Mouse (Mus musculus) testis, postnatal 14 days (tissue): Measurements from ENCODE around the gene Opn1mw.
"Not testable (repeated sequence)": the region's sequence is repeated elsewhere in the genome, so short reads cannot be mapped to it uniquely, and the experiment has no call there.

Experiments
- DNase-seq: peaks from one replicate; pipeline ENCODE4 v3.0.0; 2021; ENCODE audit warnings: low spot score

Gene Opn1mw

DNA sequence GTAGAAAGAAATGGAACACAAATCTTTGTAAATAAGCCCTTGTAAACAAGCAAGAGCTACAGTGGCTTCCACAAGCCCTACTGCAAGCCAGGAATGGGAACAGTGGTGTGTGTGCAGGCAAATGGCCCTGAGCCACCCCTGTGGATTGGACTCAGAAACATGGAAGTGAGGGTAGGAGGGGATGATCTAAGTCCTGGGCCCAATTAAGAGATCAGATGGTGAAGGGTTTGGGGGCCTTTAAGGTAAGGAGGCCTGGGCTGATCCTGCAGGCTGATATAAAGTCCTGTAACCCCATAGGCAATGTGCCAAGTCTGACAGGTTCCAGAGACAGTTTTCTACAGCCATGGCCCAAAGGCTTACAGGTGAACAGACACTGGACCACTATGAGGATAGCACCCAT lies at the start of gene Opn1mw:
Opn1mw (plus strand) TSS at position 301 of the 400 bp plus-strand sequence.
- DNase-seq = no peak

DNA sequence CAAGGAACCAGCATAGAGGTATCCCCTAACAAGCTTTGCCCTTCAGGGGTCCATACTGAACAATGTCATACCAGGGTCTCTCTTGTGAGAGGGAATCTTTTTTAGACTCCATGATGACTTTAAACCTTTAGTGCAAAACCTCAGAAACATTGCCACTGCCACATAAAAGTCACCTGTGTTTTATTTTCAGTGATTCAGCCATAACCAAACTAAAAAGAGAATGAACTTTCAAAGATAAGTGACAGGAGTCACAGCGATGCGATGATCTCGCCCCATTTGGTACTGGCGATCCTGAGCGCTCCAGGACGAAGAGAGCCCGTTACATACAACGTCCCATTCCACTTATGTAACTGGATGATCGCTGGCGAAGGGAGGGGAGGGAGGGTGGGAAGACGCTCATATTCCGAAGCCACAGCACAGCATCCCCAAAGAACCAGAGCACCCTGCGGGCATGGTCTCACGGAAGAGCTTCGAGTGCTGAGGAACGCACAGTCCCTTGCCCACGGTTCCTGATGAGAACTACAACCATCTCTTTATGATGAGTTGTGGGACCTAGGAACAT lies 42.9 kb upstream of the Opn1mw start:
- peak; percentile 4 for DNase-seq

DNA sequence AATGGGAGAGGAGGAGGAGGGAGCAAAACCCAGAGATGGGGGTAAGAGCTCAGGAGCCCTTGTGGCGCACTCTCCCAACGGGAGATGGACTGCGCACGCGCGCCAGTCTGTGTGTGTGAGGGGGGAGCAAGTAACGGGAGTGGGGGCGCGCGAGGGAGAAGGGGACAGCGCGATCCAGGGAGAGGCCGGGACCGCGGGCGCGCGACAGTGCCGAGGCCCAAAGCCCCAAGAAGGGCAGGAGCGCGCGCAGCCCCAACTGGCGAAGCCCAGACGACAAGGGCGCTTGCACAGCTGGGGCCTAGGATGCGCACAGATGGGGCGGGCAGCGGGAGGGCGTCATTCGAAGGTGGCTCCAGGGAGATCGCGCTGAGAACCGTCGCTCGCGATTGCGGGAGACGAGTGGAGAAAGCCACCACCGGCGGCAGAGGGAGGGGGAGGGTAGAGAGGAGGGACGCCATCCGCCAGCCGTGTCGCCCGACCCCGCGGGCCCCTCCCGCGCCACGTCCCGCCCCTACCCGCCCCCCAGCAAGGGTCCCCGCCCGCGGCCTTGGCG lies 42.2 kb upstream of the Opn1mw start:
- DNase-seq = peak; percentile 83

DNA sequence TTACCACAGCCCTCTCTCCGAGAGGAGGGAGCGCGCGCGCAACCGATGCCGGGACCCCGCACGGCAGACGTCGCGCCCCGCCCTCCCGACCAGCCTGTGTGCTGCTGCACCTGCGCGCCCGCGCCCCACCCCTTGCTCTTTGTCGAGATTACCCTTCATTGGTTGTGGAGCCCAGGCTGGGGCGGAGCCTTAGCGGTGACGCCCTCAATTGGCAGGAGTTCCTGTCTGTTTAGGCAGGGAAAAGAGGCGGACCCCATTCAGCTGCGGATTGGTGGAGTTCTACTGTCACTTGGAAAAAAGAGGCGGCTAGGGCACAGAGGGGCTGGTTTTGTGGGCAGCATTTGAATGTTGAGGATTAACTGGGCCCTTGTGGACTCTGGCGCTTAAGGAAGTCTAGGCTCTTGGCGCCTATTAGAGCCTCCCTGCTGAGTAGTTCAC lies 41.6 kb upstream of the Opn1mw start:
- DNase-seq = peak; percentile 97

DNA sequence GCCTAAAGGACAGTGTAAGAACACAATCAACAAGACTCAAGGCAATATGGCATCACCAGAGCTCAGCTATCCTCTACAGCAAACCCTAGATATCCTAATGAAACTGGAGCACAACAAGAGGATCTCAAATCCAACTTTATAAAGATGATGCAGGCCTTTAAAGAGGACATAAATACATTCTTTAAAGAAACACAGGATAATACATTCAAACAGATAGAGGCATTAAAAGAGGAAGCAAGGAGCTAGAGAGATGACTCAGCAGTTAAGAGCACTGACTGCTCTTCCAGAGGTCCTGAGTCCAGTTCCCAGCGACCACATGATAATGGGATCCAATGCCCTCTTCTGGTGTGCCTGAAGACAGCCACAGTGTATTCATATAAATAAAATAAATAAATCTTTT lies 32.1 kb upstream of the Opn1mw start:
- no peak for DNase-seq

DNA sequence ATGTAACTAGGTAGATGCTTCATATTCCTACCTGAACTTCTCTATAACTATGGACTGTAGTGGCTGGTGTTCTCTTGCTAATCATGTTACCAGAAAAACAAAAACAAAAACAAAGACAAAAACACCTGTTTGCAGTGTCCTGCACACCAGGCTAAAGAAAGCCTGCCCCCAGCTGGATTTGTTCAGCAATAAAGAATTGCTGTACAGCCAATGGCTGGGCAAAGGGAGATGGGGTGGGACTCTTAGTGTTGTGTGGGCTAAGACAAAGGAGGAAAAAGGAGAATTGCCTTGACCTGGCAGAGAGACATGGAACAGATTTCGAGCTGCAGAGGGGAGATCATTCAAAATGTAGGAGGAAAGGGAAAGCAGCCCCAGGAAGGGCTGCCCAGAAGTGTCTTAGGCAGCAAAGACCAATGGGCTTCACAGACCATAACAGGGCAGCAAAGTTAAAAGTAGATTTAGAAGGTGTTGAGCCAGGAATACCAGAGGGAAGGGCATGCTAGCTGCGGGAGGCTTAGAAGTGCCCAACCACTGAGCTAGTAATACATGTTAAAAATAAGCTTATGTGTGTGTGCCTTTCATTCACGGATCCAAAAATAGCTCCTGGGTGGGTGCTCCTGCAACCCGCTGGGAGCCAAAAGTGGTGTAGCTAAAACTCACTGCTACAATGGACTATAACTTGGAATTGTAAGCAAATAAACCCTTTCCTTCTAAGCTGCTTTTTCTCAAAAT lies 23.6 kb upstream of the Opn1mw start:
- DNase-seq = no peak

DNA sequence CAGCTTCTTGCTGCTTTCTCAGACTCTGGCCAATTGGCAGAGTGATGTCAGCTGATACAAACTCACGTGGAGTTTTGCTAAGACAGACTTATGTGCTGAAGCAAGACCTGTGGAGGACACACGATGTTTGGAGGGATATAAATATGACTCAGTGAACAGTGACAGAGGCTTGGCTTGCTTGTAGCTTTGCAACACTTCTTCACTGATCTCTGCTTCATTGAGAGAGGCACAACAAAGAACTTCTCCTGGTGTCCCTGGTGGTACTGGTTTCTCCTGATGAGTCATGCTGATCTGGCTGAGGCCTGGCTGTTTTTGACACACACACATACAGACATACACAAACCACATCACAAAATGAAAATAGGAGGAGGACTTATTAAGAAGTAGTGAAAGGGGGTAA lies 21.3 kb upstream of the Opn1mw start:
- no peak for DNase-seq

DNA sequence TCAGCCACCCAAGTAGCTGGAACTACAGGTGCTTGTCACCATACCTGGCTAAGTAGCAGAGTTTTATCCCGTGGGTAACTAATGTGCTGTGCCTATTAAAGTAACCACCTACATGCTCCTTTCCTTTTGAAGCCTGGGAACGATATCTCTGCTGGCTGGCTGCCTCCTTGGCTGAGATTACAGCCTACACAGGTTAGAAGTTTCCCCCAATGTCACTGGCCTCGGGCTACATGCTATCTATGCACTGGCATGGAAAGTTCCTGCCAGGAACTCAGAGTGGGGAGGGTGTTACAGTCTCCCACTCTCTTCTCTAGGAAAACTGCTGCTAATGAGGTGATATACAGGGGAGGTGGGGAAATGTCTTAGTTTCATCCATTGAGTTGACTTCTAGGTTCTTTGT lies 18.5 kb upstream of the Opn1mw start:
- peak; percentile 6 for DNase-seq

DNA sequence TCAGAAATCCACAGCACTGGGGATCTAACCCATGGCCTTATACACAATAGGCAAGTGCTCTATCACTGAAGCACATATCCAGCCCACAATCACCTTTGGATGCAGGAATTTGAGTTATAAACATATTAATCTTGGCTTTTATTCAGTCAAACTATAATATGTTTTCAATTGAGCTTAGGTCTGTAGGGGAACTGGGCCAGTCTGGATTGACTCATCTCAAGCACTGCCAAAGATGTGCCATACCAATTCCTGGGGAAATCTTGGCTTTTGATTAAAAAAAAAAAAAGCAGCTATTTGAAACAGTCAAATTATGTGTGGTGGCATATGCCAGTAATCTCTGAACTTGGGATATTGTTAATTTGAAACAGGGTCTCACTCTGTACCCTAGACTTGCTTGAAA lies 13.2 kb upstream of the Opn1mw start:
- no peak for DNase-seq

DNA sequence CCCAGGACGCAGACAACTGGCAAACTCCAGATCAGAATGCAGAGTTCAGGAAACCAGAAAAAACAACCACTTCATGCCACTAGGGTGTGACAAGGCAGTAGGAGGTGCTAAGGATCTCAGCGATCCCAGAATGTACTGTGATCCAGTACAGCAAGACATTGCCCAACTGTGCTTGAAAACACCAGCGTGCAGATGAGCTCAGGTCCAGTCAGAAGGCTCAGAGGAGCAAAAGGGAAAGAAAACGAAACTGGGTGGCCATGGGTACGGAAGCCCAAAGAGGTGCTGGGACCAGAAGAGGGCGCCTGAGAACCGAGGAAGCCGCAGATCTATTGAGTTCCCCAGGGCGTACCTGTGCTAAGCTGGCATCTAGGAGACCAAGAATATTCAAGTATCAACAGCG lies 11.8 kb upstream of the Opn1mw start:
- peak; percentile 9 for DNase-seq

DNA sequence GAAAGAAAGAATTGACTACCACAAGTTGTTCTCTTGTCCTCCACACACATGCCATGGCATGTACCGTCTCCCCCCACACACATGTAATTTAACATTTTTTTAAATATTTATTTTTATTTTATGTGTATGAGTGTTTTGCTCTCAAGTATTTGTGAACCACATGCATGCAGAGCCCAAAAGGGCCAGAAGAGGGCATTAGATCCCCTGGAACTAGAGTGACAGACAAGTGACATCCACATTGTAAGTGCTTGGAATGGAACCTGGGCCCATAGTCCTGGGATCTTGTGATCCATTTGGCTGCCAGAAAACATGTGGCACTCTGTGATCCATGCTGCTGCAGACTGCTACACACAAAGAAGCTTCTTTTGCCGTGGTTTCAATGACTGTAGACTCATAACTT lies 2.3 kb upstream of the Opn1mw start:
- DNase-seq = no peak

DNA sequence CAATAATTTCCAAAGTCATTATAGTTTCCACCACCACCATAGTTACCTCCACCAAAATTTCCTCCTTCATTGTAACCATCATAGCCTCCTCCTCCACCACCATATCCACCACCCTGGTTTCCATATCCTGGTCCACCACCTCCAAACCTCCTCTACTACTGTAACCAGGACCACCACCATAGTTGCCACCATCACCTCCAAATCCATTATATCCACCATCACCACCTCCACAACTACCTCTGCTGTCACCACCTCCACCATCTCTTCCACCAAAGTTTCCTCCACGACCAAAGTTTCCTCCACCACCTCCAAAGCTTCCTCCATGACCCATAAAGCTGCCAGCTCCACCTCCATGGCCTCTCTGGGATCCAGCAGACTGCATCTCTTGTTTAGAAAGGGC lies 8.0 kb downstream of the Opn1mw start, which contains the start of gene Mecp2:
Mecp2 (minus strand) TSS at position 101 of the 400 bp plus-strand sequence.
- DNase-seq = not testable (repeated sequence)

DNA sequence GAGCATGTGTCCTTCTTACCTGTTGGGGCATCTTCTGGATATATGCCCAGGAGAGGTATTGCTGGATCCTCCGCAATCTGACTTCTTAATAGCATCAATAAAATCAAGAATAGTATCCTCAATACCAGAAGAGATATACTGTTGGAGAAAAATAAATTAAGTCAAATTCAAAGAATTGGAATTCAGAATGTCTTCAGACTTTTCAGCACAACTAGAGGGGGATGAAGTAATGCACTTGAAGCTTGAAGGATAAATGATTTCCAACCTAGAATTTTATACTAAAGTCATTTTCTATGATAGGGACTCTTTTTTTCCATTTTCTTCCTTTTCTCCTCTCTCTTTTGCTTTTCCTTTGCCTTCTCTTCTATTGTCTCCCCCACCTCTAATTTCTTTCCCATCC lies 40.5 kb downstream of the Opn1mw start, which contains the start of gene Tex28:
Tex28 (minus strand) TSS at position 101 of the 400 bp plus-strand sequence.
- DNase-seq = no peak

DNA sequence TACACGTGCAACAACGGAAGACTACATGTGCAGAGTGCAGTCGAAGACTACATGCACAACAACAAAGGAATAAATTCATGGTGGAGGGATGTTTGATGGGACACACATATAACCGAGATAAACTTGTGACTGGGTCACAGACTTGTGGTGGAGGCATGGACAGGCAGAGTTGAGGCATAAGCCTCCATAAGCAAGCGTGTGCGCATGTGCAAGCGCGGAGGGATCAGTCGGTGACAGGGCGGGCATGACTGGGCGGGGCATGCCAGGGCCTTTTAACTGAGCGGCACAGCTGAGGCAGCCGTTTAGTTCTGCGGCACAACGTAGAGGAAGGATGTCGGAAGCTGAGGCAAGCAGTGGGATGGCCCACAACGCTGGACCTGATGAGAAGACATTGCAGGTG lies 49.7 kb downstream of the Opn1mw start, which contains the start of gene Tktl1:
Tktl1 (plus strand) TSS at position 301 of the 400 bp plus-strand sequence.
- peak; percentile 87 for DNase-seq
